Mouse (Mus musculus): ENCODE data around the gene Sub1. TPM values are rescaled to one million over a fixed set of nuclear protein-coding genes. Genes with fewer than 3 reads are reported as not detected.

Gene Sub1
- total and polyA plus RNA-seq, 2 experiments from 2014 or later = 133 to 676 TPM

DNA sequence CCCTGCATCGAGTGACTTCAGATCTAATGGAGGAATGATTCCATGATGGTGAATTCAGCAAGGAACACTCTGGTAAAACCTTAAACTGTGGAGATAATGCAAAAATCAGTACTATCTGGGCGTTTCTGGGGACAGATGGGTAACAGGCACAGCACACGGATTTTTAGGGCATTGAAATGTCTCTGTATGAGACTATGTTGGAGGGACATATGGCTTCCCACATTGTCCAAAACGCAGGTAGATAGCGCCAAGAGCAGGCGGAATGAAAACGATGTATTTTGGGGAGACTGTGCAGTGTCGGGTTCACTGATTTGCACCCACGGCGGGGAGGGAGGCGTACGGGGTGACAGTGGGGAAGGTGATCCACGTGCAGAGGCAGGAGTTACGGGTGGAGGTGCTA lies 22.7 kb upstream of the Sub1 start:
- Histone ChIP-seq H3K27me3 (ENCODE audit: insufficient read depth, low read length) (no peaks in the 10 kb centered on the region), H3K4me3 (ENCODE audit: low read depth, low read length) (no peak overlapping the region), H3K9ac (replicated peaks; ENCODE audit: low read length, poor library complexity, severe bottlenecking) (no peak overlapping the region), H3K9me3 (ENCODE audit: low read length) (no peaks in the 10 kb centered on the region), H3K36me3 (ENCODE audit: insufficient read depth, low read length) (no peaks in the 10 kb centered on the region), H3K27ac (ENCODE audit: low read depth, low read length) (no peak overlapping the region), H3K4me1 (ENCODE audit: insufficient read depth, low read length) (no peaks in the 10 kb centered on the region), H3K4me2 (ENCODE audit: low read depth, low read length, poor library complexity, severe bottlenecking) (no peak overlapping the region)
- TF ChIP-seq CTCF (IDR thresholded peaks at IDR 0.05) = no peak
- no peak for DNase-seq (ENCODE audit: low spot score)
- ATAC-seq (ENCODE audit: low FRiP score) = no peak
- WGBS = 89% methylated on average over 14 of the region's 14 CpGs

DNA sequence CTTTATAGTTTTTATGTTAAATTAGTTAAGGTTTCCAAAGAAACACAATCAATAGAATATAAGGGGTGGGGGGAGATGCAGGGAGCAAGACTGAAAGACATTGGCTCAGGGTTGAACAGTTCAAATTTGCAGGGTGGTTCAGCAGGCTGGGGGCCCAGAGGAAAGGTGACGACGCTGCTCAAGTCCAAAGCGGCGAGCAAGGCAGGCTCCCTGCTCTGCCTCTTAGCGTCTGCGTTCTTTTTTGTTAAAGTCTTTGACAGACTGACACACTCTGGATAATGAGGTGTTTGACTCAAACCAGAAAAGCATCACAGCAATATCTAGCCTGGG lies 21.6 kb upstream of the Sub1 start:
- H3K27me3 ChIP-seq (ENCODE audit: insufficient read depth, low read length) = no peaks in the 10 kb centered on the region
- H3K36me3 ChIP-seq (ENCODE audit: insufficient read depth, low read length) = no peaks in the 10 kb centered on the region
- H3K9ac ChIP-seq (replicated peaks; ENCODE audit: low read length, poor library complexity, severe bottlenecking) = no peak overlapping the region
- no peaks in the 10 kb centered on the region for H3K4me1 ChIP-seq (ENCODE audit: insufficient read depth, low read length)
- DNase-seq (ENCODE audit: low spot score) (no peak), ATAC-seq (ENCODE audit: low FRiP score) (no peak)
- no peak overlapping the region for H3K27ac ChIP-seq (ENCODE audit: low read depth, low read length)
- no peaks in the 10 kb centered on the region for H3K9me3 ChIP-seq (ENCODE audit: low read length)
- WGBS = 63% methylated on average over 6 of the region's 6 CpGs
- TF ChIP-seq CTCF (IDR thresholded peaks at IDR 0.05) = no peak
- no peak overlapping the region for H3K4me2 ChIP-seq (ENCODE audit: low read depth, low read length, poor library complexity, severe bottlenecking)
- no peak overlapping the region for H3K4me3 ChIP-seq (ENCODE audit: low read depth, low read length)

DNA sequence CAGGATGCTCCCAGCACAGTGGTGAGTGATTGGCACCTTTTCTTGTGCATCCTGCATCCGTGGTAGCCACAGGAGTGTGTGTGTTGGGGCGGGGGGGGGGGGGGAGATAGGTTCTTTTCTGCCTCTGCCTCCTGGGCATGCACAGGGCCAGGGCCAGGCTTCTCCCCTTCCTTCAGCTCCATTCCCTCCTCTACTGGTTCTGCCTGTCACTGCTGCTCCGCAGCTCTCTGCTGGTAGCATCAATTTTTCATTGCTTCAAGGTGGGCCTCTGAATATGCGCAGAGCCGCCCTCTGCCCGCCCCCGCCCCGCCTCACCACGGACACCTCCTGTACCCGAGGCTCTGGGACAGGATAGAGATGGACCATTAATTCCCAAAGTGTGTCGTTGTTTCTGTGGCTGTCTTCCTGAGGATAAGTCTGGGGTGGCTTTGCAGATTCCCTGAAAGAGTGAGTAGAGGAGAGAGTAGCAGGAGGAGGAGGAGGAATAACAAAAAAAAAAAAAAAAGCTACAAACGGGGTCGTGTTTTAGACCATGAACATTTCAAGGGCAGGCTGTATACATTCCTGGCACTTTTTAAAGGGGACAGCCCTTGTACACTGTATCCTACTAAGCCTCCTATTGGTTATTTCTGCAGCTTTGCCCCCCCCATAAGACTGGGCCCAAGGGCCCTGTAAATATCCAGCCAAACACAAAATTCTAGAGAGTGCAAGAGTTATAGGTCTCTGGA lies 21.1 kb upstream of the Sub1 start:
- H3K27ac ChIP-seq (ENCODE audit: low read depth, low read length) = no peak overlapping the region
- no peaks in the 10 kb centered on the region for H3K36me3 ChIP-seq (ENCODE audit: insufficient read depth, low read length)
- DNase-seq (ENCODE audit: low spot score) = no peak
- no peaks in the 10 kb centered on the region for H3K27me3 ChIP-seq (ENCODE audit: insufficient read depth, low read length)
- no peaks in the 10 kb centered on the region for H3K4me1 ChIP-seq (ENCODE audit: insufficient read depth, low read length)
- no peak for TF ChIP-seq CTCF (IDR thresholded peaks at IDR 0.05)
- no peak; the same call in 1 of the 2 replicates for ATAC-seq (ENCODE audit: low FRiP score)
- H3K4me2 ChIP-seq (ENCODE audit: low read depth, low read length, poor library complexity, severe bottlenecking) = no peak overlapping the region
- H3K4me3 ChIP-seq (ENCODE audit: low read depth, low read length) = no peak overlapping the region
- WGBS = 46% methylated on average over 12 of the region's 13 CpGs
- H3K9ac ChIP-seq (replicated peaks; ENCODE audit: low read length, poor library complexity, severe bottlenecking) = no peak overlapping the region
- no peaks in the 10 kb centered on the region for H3K9me3 ChIP-seq (ENCODE audit: low read length)

DNA sequence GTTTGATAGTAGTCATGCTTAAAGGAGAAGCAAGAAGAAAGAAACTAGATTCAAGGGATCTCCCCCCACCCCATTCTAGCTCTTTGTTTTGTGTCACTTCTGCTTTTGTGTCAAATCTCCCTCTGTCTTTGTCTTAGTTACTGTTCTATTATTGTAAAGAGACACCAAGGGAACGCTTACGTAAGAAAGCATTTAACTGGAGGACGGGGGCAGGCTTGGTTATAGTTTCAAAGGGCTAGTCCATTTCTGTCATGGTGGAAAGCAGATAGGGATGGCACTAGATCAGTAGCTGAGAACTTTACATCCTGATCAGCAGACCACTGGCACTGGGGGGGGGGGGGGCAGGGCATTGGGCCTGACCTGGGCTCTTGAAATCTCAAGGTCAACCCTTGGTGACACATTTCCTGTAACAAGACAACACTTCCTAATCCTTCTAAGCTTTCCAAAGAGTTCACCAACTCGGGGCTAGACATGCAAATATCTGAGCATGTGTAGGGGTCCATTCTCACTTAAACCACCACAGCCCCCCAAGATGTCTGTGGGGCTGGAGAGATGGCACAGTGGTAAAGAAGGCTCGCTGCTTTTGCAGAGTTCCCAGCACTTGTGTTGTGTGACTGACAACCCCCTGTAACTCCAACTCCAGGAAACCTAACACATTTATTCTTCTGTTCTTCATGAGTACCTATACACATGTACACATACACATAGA lies 17.6 kb upstream of the Sub1 start:
- no peak for TF ChIP-seq CTCF (IDR thresholded peaks at IDR 0.05)
- Histone ChIP-seq H3K27ac (ENCODE audit: low read depth, low read length) (no peak overlapping the region), H3K9me3 (ENCODE audit: low read length) (no peaks in the 10 kb centered on the region), H3K4me1 (ENCODE audit: insufficient read depth, low read length) (no peaks in the 10 kb centered on the region), H3K27me3 (ENCODE audit: insufficient read depth, low read length) (no peaks in the 10 kb centered on the region), H3K9ac (replicated peaks; ENCODE audit: low read length, poor library complexity, severe bottlenecking) (no peak overlapping the region), H3K4me3 (ENCODE audit: low read depth, low read length) (no peak overlapping the region), H3K36me3 (ENCODE audit: insufficient read depth, low read length) (no peaks in the 10 kb centered on the region), H3K4me2 (ENCODE audit: low read depth, low read length, poor library complexity, severe bottlenecking) (no peak overlapping the region)
- WGBS = 83% methylated on average over 5 of the region's 5 CpGs
- ATAC-seq (ENCODE audit: low FRiP score) = no peak
- DNase-seq (ENCODE audit: low spot score) = no peak

DNA sequence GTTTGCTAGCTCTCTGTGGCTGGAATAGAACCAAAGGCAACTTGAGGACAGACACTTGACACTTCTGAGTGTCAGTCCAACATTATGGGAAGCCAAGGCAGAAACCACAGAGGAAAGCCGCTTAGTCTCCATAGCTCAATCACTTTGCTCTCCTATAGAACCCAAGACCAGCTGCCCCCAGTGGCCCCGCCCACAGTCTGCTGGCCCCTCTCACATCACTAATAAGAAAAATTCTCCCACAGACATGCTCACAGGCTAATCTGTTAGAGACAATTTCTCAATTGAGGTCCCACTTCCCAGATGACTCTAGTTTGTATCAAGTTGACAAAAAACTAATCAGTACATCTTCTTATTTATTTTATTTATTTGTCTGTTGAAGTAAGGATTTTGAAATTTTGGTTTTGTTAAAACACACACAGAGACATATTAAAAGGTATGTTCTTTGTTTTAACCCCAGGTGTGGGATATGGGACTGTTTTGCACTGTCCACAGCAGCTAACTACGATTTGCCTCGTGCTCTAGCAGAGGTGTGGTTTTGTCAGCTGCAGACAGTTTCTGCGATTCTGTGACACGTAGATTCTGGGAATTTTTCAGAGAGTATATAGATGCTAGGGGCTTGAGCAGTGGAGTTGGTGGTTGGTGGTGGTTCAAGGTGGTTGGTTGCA lies 16.9 kb upstream of the Sub1 start:
- Histone ChIP-seq H3K27ac (ENCODE audit: low read depth, low read length) (no peak overlapping the region), H3K36me3 (ENCODE audit: insufficient read depth, low read length) (no peaks in the 10 kb centered on the region), H3K4me1 (ENCODE audit: insufficient read depth, low read length) (no peaks in the 10 kb centered on the region), H3K9ac (replicated peaks; ENCODE audit: low read length, poor library complexity, severe bottlenecking) (no peak overlapping the region), H3K4me2 (ENCODE audit: low read depth, low read length, poor library complexity, severe bottlenecking) (no peak overlapping the region), H3K9me3 (ENCODE audit: low read length) (no peaks in the 10 kb centered on the region), H3K4me3 (ENCODE audit: low read depth, low read length) (no peak overlapping the region), H3K27me3 (ENCODE audit: insufficient read depth, low read length) (no peaks in the 10 kb centered on the region)
- 74% methylated on average over 6 of the region's 6 CpGs for WGBS
- ATAC-seq (ENCODE audit: low FRiP score) (no peak), DNase-seq (ENCODE audit: low spot score) (no peak)
- no peak for TF ChIP-seq CTCF (IDR thresholded peaks at IDR 0.05)

DNA sequence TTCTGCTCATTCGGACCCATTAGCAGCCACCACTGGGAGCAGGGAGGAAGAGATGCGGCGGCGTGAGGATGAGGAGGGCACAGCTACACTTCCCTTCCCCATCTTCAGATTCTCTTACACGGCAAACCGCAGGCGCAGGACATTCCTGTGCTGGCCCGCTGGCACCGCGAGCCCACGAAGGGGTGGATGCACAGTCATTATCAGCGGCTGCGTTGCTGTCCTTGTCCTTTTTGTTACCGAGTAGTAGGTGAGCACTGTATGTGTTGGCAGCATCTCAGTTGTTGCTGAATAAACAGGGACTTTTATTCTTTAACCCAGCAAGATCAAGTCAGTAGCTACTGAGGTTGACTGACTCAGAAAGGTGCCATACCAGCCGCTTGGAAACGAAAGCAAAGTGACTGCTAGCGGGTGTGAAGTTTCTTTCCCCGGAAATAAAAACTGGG lies 13.8 kb upstream of the Sub1 start:
- no peaks in the 10 kb centered on the region for H3K9me3 ChIP-seq (ENCODE audit: low read length)
- TF ChIP-seq CTCF (IDR thresholded peaks at IDR 0.05) = no peak
- no peaks in the 10 kb centered on the region for H3K27me3 ChIP-seq (ENCODE audit: insufficient read depth, low read length)
- H3K4me1 ChIP-seq (ENCODE audit: insufficient read depth, low read length) = no peaks in the 10 kb centered on the region
- peak overlapping the region; percentile 1; the same call in 1 of the 2 replicates for H3K4me3 ChIP-seq (ENCODE audit: low read depth, low read length)
- no peak for ATAC-seq (ENCODE audit: low FRiP score)
- 60% methylated on average over 18 of the region's 18 CpGs for WGBS
- H3K36me3 ChIP-seq (ENCODE audit: insufficient read depth, low read length) = no peaks in the 10 kb centered on the region
- no peak overlapping the region for H3K27ac ChIP-seq (ENCODE audit: low read depth, low read length)
- no peak for DNase-seq (ENCODE audit: low spot score)
- H3K4me2 ChIP-seq (ENCODE audit: low read depth, low read length, poor library complexity, severe bottlenecking) = peak overlapping the region; percentile 19
- H3K9ac ChIP-seq (replicated peaks; ENCODE audit: low read length, poor library complexity, severe bottlenecking) = no peak overlapping the region

Measured in midbrain, postnatal 0 days (tissue).